Mouse (Mus musculus) liver, embryonic 16.5 days (tissue): ENCODE measurements at regions not wholly inside any gene's neighbourhood (a gene's known extent, or its start where the extent isn't known, plus 50 kb on each side); places are given as distances from the start of the nearest gene placed in this dataset.

Source experiments
- ATAC-seq: fragments of 200-750 bp; cut with Nextera tagmentation; 2 replicates; pipeline ENCODE4 v1.8.0; 2017; ENCODE audit warnings: low read depth, mild to moderate bottlenecking, moderate number of reproducible peaks, moderate library complexity
- H3K27ac ChIP-seq: fragments of 300-500 bp; sonication (generic); 2 replicates; pipeline ENCODE4 v1.5.1; 2014; ENCODE audit warnings: mild to moderate bottlenecking, low read length
- H3K27me3 ChIP-seq: fragments of 300-500 bp; sonication (generic); 2 replicates; pipeline ENCODE4 v1.6.1; 2014; ENCODE audit warnings: low read depth, low read length, mixed read lengths; ENCODE audit not compliant: control insufficient read depth, insufficient read depth
- H3K36me3 ChIP-seq: fragments of 300-500 bp; sonication (generic); 2 replicates; pipeline ENCODE4 v1.6.1; 2014; ENCODE audit warnings: mild to moderate bottlenecking; ENCODE audit not compliant: control insufficient read depth, insufficient read depth
- H3K4me1 ChIP-seq: fragments of 300-500 bp; sonication (generic); 2 replicates; pipeline ENCODE4 v1.6.1; 2014; ENCODE audit warnings: low read depth, low read length, mixed read lengths; ENCODE audit not compliant: control insufficient read depth
- H3K4me2 ChIP-seq: fragments of 300-500 bp; sonication (generic); 2 replicates; pipeline ENCODE4 v1.6.1; 2014; ENCODE audit warnings: low read depth, low read length, mixed read lengths
- H3K4me3 ChIP-seq: fragments of 300-500 bp; sonication (generic); 2 replicates; pipeline ENCODE4 v1.5.1; 2014; ENCODE audit warnings: low read depth, mild to moderate bottlenecking, low read length
- H3K9ac ChIP-seq: fragments of 300-500 bp; sonication (generic); 2 replicates; pipeline ENCODE4 v1.6.1; 2014; ENCODE audit warnings: low read depth, low read length
- H3K9me3 ChIP-seq: fragments of 300-500 bp; sonication (generic); replicated peaks from 2 replicates; pipeline ENCODE4 v1.6.1; 2016; ENCODE audit warnings: low read length; ENCODE audit not compliant: control insufficient read depth
- WGBS: fragments of 180-500 bp; shearing (Covaris S2); extraction: QIAGEN DNeasy Blood & Tissue Kit; methylation state at CpG from one replicate; pipeline ENCODE4 v1.1.7; 2014; ENCODE audit not compliant: insufficient replicate concordance; 5-methylcytosine and 5-hydroxymethylcytosine counted together

DNA sequence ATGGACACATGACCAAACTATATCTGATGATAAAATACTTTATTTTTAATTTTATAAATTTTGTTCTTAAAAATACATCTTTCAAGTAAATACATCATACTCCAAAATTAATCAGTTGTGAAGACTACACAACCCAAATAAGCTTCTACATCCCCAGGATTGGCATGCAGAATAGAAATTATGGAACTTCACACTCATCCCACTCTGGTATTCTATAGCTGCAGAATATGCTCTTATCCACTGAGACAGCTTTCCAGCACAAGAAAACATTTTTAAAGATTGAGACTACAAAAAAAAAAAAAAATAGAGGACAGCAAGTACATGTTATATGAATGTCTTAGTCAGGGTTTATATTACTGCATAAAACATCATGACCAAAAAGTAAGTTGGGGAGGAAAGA, 94.4 kb downstream of the Gm11232 start:
- H3K9ac ChIP-seq = no peak overlapping the region
- H3K4me2 ChIP-seq = no peak overlapping the region
- no peaks in the 10 kb centered on the region for H3K9me3 ChIP-seq
- H3K27me3 ChIP-seq = no peaks in the 10 kb centered on the region
- no peak overlapping the region for H3K27ac ChIP-seq
- no peak for ATAC-seq
- no peaks in the 10 kb centered on the region for H3K4me1 ChIP-seq
- H3K4me3 ChIP-seq = no peak overlapping the region
- no peaks in the 10 kb centered on the region for H3K36me3 ChIP-seq

DNA sequence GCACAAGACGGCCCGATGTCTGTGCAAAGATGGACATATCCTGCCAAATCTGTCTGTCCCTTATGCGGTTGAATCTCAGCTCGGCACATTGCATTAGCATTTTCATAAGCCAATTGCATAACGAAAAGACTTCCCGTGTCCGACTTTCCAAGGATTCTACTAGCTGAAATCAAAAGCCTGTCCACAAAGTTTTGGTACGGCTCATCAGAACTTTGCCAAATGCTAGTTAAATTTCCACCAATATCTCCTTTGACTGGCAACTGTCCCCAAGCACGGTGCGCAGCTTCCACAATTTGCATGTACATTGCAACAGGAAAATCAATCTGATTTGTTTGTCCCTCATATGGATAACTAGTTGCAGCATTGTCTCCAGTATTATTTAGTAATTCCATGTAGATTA, 117.2 kb downstream of the Gm11232 start:
- Histone ChIP-seq H3K9ac (no peak overlapping the region), H3K4me3 (no peak overlapping the region), H3K4me2 (no peak overlapping the region), H3K36me3 (no peaks in the 10 kb centered on the region), H3K27ac (no peak overlapping the region), H3K4me1 (no peaks in the 10 kb centered on the region), H3K9me3 (no peaks in the 10 kb centered on the region), H3K27me3 (no peaks in the 10 kb centered on the region)
- no peak for ATAC-seq
- WGBS = 76% methylated on average over 10 of the region's 10 CpGs

DNA sequence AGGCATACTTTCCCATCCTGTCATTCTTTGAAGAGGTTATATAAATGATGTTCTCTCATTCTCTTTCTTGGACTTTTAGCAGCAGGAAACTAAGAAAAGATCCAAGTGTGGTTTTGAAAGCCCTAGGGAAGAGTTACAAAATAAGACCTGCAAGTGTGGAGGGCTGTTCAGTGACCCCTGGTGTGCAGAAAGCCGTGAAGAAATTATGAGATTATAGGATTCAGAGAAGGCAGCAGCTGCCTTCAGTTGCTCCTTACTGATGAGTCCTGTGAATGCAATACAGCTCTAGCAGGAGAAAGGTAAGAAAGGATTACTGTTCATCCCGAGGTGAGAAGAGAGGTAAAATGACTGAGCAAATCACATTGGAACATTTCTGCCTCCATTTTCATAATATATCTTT, 130.7 kb downstream of the Gm11232 start:
- Histone ChIP-seq H3K27me3 (no peaks in the 10 kb centered on the region), H3K4me3 (no peak overlapping the region), H3K36me3 (no peaks in the 10 kb centered on the region), H3K4me2 (no peak overlapping the region), H3K9ac (no peak overlapping the region), H3K27ac (no peak overlapping the region), H3K9me3 (no peaks in the 10 kb centered on the region), H3K4me1 (no peaks in the 10 kb centered on the region)
- ATAC-seq = no peak
- WGBS = 36% methylated on average over 2 of the region's 2 CpGs

DNA sequence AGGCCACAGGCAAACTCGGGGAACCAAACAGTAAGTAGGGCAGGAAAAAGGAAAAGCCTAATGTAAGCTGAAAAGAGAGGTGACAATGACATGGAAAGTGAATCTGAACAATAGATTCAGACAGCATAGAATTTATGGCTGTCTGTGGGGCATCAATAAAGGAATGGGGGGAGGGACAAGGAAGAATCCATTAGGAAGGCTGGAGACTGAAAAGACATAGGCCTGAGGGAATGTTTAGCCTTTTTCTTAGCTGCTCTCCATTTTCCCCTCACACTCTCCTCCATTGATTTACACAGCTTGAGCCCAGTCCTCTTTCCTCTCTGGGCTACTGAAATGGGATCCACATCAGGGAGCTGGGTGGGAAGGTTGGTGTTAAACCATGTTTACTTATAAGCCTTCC, 131.1 kb downstream of the Gm11232 start:
- H3K9ac ChIP-seq = no peak overlapping the region
- no peak overlapping the region for H3K4me3 ChIP-seq
- ATAC-seq = no peak
- no peaks in the 10 kb centered on the region for H3K9me3 ChIP-seq
- H3K36me3 ChIP-seq = no peaks in the 10 kb centered on the region
- H3K27ac ChIP-seq = no peak overlapping the region
- no peaks in the 10 kb centered on the region for H3K4me1 ChIP-seq
- H3K4me2 ChIP-seq = no peak overlapping the region
- H3K27me3 ChIP-seq = no peaks in the 10 kb centered on the region
- 31% methylated on average over 1 of the region's 1 CpGs for WGBS

DNA sequence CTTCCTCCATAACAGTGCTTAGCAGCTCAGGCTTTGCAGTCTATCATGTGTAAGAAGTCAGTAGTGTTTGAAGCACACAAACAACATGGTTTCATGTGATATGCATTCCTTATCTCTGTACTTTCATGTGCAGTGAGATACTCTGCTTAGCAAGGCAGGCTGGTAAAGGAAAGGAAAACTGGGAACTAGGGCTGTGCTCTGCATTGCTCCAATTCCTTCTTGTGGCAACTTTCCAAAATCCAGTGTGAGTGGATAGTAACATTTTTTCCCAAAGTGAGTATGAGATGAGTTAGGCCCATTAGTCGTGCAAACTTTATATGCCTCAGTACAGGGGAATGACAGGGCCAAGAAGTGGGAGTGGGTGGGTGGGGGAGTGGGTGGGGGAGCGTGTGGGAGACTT, 133.0 kb downstream of the Gm11232 start:
- ATAC-seq = no peak
- H3K9ac ChIP-seq = no peak overlapping the region
- H3K4me3 ChIP-seq = no peak overlapping the region
- H3K36me3 ChIP-seq = no peaks in the 10 kb centered on the region
- H3K4me1 ChIP-seq = no peaks in the 10 kb centered on the region
- H3K27ac ChIP-seq = no peak overlapping the region
- WGBS = 43% methylated on average over 2 of the region's 2 CpGs
- no peak overlapping the region for H3K4me2 ChIP-seq
- no peaks in the 10 kb centered on the region for H3K9me3 ChIP-seq
- H3K27me3 ChIP-seq = no peaks in the 10 kb centered on the region

DNA sequence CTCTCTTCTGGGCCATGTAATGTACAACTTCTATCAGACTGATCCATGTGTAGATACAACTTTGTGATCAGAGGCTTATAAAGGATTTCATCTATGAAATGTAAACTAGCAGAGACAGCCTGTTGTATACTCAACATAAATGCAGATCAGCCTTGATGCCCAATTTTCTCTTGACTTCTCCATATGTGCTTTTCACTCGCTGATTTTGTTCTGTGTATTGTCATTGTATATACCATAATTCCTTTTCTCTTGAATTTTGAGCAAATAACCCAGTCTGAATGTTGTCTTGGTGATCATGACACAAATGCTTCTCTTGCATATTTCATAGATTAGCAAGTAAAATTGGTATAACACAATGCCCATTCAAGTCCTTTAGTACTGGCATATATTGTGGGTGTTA, 144.0 kb downstream of the Gm11232 start:
- Histone ChIP-seq H3K27me3 (no peaks in the 10 kb centered on the region), H3K27ac (no peak overlapping the region), H3K4me2 (no peak overlapping the region), H3K4me1 (no peaks in the 10 kb centered on the region), H3K4me3 (no peak overlapping the region), H3K9me3 (no peaks in the 10 kb centered on the region), H3K36me3 (no peaks in the 10 kb centered on the region), H3K9ac (no peak overlapping the region)
- ATAC-seq = no peak
- 56% methylated on average over 1 of the region's 1 CpGs for WGBS

DNA sequence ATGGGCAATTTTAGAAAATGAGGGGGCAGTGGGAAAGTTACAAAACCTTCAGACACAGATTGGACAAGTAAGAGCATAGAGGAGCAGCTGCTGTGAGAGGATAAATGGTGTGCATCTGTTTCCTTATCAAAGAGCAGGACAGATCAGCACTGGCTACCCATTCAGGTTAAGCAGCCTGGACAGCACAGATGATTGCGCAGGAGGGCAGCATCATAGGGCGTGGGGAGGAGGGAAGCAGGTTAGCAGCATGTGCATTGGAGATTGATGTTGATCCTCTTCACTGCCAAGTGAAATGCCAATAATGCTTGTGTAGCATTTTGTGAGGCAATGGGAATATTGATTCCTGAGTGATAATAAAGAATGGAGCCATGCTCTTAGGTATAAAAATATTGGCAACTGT, 171.9 kb downstream of the Gm11232 start:
- H3K4me1 ChIP-seq = no peaks in the 10 kb centered on the region
- no peak overlapping the region for H3K4me3 ChIP-seq
- H3K9ac ChIP-seq = no peak overlapping the region
- H3K36me3 ChIP-seq = no peaks in the 10 kb centered on the region
- ATAC-seq = no peak
- no peak overlapping the region for H3K27ac ChIP-seq
- H3K9me3 ChIP-seq = no peaks in the 10 kb centered on the region
- H3K27me3 ChIP-seq = no peaks in the 10 kb centered on the region
- H3K4me2 ChIP-seq = no peak overlapping the region
- WGBS = 79% methylated on average over 2 of the region's 2 CpGs

DNA sequence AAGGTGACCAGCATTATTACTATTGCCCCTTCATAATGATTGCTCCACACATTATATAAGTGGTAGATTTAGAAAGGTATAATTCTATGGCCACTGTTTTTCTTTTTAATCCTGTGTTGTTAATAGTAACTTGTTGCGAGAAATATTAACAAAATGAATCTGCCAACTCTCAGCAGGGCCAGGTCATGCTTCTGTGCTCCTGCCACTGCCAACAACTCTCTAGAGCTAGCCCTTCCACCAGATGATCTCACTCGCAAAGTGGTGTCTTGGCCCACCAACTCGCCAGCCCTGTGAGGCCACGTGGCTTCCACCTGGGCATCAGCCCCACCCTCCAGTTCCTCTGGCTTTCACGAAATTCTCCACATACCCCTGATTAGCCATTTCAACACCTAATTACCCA, 197.1 kb downstream of the Gm11232 start:
- Histone ChIP-seq H3K4me1 (no peaks in the 10 kb centered on the region), H3K27ac (no peak overlapping the region), H3K4me2 (no peak overlapping the region), H3K36me3 (no peaks in the 10 kb centered on the region), H3K9ac (no peak overlapping the region), H3K27me3 (no peaks in the 10 kb centered on the region), H3K9me3 (no peaks in the 10 kb centered on the region), H3K4me3 (no peak overlapping the region)
- no peak for ATAC-seq
- WGBS = 59% methylated on average over 5 of the region's 5 CpGs

DNA sequence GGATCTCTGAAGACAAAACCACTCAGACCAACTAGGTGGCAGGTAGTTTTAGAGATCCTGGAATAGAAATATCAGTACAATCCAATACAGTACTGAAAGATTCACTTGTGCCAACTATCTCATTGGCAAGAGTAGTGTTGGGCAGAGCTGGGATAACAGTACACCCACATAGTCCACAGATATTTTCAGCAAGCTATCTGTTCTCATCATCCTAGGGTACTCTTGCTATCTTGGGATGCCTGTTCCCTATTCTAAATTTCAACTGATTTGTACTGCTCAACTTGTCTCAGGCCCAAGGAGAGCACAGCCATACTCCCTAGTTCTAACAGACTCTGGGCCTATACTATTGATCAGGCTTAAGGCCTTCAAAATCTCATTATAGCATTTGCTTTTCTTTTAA, 218.6 kb downstream of the Gm11232 start:
- Histone ChIP-seq H3K4me2 (no peak overlapping the region), H3K27me3 (no peaks in the 10 kb centered on the region), H3K9ac (no peak overlapping the region), H3K36me3 (no peaks in the 10 kb centered on the region), H3K4me3 (no peak overlapping the region), H3K27ac (no peak overlapping the region), H3K9me3 (no peaks in the 10 kb centered on the region), H3K4me1 (no peaks in the 10 kb centered on the region)
- ATAC-seq = no peak

DNA sequence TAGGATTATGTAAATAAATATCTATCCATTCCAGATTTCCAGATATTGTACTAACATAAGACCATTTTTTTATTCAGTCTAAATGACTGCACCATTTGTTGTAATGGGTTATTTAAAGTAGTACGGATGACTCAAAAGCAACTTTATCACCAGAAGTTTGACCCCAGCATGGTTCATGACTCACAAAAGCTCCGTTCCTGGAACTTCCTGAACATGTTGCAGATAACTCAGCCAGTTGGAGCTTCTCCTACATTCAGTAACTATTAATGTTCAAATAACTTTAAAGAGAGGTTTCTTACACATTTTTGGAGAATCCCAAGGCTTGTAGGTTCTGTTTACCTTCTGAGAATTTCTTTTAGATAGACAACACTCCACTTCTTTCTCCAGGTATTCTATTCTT, 219.8 kb downstream of the Gm11232 start:
- H3K27me3 ChIP-seq = no peaks in the 10 kb centered on the region
- no peak for ATAC-seq

More for the DNA sequence above, 219.8 kb downstream of the Gm11232 start:
- no peaks in the 10 kb centered on the region for H3K36me3 ChIP-seq
- H3K9ac ChIP-seq = no peak overlapping the region
- no peak overlapping the region for H3K4me2 ChIP-seq
- no peaks in the 10 kb centered on the region for H3K4me1 ChIP-seq
- no peaks in the 10 kb centered on the region for H3K9me3 ChIP-seq
- 39% methylated on average over 2 of the region's 2 CpGs for WGBS
- H3K27ac ChIP-seq = no peak overlapping the region
- no peak overlapping the region for H3K4me3 ChIP-seq
